Mouse (Mus musculus): ENCODE measurements around the gene Tpgs1. TPM values are rescaled to one million over a fixed set of nuclear protein-coding genes. Genes with fewer than 3 reads are reported as not detected.
A peak's percentile ranks its signal among the peaks of the same experiment; 100 is the strongest.

The Tpgs1 gene
- polyA plus RNA-seq, 1 experiment from 2014 or later, result 105 TPM

DNA sequence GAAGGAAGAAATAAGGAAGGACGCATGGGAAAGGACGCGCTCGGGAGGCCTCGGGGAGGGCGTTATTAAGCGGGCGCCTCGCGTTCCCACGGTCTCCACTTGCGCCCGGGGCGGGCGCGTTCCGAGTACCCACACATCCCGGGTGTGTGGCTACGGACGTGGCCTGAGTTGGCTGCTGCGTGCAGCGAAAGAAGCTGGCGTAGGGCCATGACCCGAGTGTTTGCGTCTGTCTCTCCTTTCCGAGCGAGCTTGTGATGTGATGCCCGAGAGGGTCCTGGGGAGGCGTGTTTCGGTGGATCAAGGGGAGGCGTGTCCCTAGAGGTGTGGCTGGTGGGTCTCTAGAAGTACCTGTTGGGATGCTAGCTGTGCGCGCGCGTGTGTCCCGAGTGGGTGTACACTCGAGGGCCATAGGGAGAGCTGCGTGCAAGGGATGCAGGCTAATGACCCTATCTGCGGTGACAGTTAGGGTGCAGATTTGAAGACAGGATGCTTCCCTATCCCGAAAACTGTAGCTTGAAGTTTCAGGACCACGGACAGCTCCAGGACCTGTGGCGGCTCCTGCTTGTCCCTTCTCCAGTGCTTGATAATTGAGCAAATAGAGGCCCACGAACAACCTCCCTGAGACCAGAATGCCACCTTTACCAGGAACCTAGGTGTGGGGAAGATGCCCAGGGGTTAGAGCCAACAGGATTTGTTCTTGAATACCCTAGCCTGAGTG is 48.6 kb downstream of the Tpgs1 start:
- H3K4me1 ChIP-seq (ENCODE audit: control insufficient read depth, insufficient read depth, low read length), result peaks cover 3% of the 10 kb centered on the region; the same call in 1 of the 2 replicates
- no peaks in the 10 kb centered on the region for H3K36me3 ChIP-seq (ENCODE audit: control insufficient read depth, insufficient read depth, low read length)
- no peak overlapping the region; the same call in 1 of the 2 replicates for H3K9ac ChIP-seq (ENCODE audit: low read length)
- peak; percentile 54 for DNase-seq (ENCODE audit: low spot score)
- H3K27ac ChIP-seq (ENCODE audit: low read depth, low read length), result no peak overlapping the region
- peak overlapping the region; percentile 59 for H3K4me3 ChIP-seq (ENCODE audit: low read depth, low read length)
- H3K27me3 ChIP-seq (replicated peaks; ENCODE audit: control insufficient read depth, insufficient read depth, low read length), result peaks cover 40% of the 10 kb centered on the region
- no peaks in the 10 kb centered on the region for H3K9me3 ChIP-seq (replicated peaks; ENCODE audit: control insufficient read depth, low read length)
- ATAC-seq, result no peak
- peak overlapping the region; percentile 95 for H3K4me2 ChIP-seq (ENCODE audit: low read length)
- WGBS, result 4% methylated on average over 43 of the region's 43 CpGs

DNA sequence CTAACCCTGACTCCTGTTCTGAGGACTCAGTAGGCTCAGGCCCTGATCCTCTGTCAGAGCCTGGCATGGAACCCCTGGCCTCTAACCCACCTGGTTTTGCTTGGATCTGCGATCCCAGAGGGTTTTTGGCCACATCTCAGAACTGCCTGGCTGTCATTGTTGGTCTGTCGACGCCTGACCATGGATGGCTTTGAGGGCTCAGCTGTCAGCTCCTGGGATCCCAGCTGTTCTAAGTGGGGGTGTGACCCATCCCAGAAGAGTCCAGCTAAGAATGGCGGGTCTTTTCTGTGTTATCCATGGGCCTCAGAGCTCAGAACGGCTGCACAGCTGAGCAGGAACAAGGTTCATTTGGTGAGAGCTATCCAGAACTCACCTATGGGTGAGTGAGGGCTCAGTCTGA is 51.9 kb downstream of the Tpgs1 start:
- DNase-seq (ENCODE audit: low spot score), result no peak
- Histone ChIP-seq H3K4me1 (ENCODE audit: control insufficient read depth, insufficient read depth, low read length) (peaks cover 3% of the 10 kb centered on the region; the same call in 1 of the 2 replicates), H3K27me3 (replicated peaks; ENCODE audit: control insufficient read depth, insufficient read depth, low read length) (peaks cover 27% of the 10 kb centered on the region), H3K4me3 (ENCODE audit: low read depth, low read length) (no peak overlapping the region), H3K27ac (ENCODE audit: low read depth, low read length) (no peak overlapping the region), H3K9ac (ENCODE audit: low read length) (no peak overlapping the region), H3K4me2 (ENCODE audit: low read length) (no peak overlapping the region), H3K36me3 (ENCODE audit: control insufficient read depth, insufficient read depth, low read length) (no peaks in the 10 kb centered on the region), H3K9me3 (replicated peaks; ENCODE audit: control insufficient read depth, low read length) (no peaks in the 10 kb centered on the region)
- WGBS, result 79% methylated on average over 5 of the region's 5 CpGs
- ATAC-seq, result no peak

DNA sequence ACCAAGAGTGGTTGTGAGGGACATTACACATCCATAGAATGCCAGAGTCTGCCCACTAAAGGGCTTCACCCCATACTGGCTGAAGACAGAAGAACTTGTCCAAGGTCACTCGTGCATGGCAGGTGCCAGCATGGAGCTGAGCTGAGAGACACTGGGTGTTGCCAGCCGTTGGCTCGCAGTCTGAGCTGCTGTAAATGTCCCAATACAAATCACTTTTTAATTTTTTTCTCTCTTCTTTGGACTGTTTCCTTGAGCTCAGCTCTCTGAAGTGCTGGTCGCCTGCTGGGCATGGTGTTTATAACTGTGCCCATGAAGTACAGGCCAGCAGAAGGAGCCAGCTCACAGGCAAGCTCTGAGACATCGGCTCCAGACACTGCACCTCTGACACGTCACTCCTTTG is 53.9 kb downstream of the Tpgs1 start:
- no peaks in the 10 kb centered on the region for H3K9me3 ChIP-seq (replicated peaks; ENCODE audit: control insufficient read depth, low read length)
- no peak overlapping the region for H3K4me2 ChIP-seq (ENCODE audit: low read length)
- DNase-seq (ENCODE audit: low spot score), result no peak
- H3K4me1 ChIP-seq (ENCODE audit: control insufficient read depth, insufficient read depth, low read length), result no peaks in the 10 kb centered on the region
- H3K27ac ChIP-seq (ENCODE audit: low read depth, low read length), result no peak overlapping the region
- no peak overlapping the region for H3K9ac ChIP-seq (ENCODE audit: low read length)
- peaks cover 9% of the 10 kb centered on the region; the same call in 1 of the 2 replicates for H3K27me3 ChIP-seq (replicated peaks; ENCODE audit: control insufficient read depth, insufficient read depth, low read length)
- no peak for ATAC-seq
- WGBS, result 55% methylated on average over 6 of the region's 6 CpGs
- H3K4me3 ChIP-seq (ENCODE audit: low read depth, low read length), result no peak overlapping the region
- no peaks in the 10 kb centered on the region for H3K36me3 ChIP-seq (ENCODE audit: control insufficient read depth, insufficient read depth, low read length)

DNA sequence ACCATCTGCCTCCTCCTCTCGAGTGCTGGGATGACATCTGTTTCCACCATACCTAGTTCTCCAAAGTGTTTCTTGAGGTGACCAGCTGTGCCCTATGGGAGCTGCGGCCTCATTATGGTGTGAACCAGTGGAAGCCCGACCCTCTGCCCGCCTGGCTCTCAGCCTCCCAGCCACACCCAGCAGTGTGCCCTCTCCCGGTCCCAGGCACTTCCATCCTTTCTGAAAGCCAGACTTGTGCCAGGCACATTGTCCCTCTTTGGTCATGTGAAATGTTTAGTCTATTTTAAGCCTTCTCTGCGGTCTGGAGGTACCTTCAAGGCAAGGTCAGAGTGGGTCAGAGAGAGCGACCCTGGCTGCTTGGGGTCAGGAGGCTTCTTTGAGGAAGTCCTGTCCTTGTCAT is 54.5 kb downstream of the Tpgs1 start:
- 88% methylated on average over 7 of the region's 7 CpGs for WGBS
- H3K27me3 ChIP-seq (replicated peaks; ENCODE audit: control insufficient read depth, insufficient read depth, low read length), result peaks cover 4% of the 10 kb centered on the region; the same call in 1 of the 2 replicates
- DNase-seq (ENCODE audit: low spot score), result no peak
- H3K27ac ChIP-seq (ENCODE audit: low read depth, low read length), result no peak overlapping the region
- H3K36me3 ChIP-seq (ENCODE audit: control insufficient read depth, insufficient read depth, low read length), result no peaks in the 10 kb centered on the region
- H3K9me3 ChIP-seq (replicated peaks; ENCODE audit: control insufficient read depth, low read length), result no peaks in the 10 kb centered on the region
- no peak overlapping the region for H3K9ac ChIP-seq (ENCODE audit: low read length)
- no peaks in the 10 kb centered on the region for H3K4me1 ChIP-seq (ENCODE audit: control insufficient read depth, insufficient read depth, low read length)
- no peak overlapping the region for H3K4me3 ChIP-seq (ENCODE audit: low read depth, low read length)
- ATAC-seq, result no peak
- H3K4me2 ChIP-seq (ENCODE audit: low read length), result no peak overlapping the region

Other genes starting within 250 kb of the Tpgs1 start
- gene Vmn2r83, start 200.6 kb upstream of the Tpgs1 start, polyA plus RNA-seq (2014; fragmentation: Nextera tagmentation; extraction: Ambion mirVana), result not detected in 2 replicates
- gene Plpp2, start 135.6 kb upstream of the Tpgs1 start, polyA plus RNA-seq (2014; fragmentation: Nextera tagmentation; extraction: Ambion mirVana), result 9.4 and 12.5 TPM in 2 replicates
- gene Mier2, start 114.2 kb upstream of the Tpgs1 start, polyA plus RNA-seq (2014; fragmentation: Nextera tagmentation; extraction: Ambion mirVana), result 35.3 and 43.7 TPM in 2 replicates
- not detected in 2 replicates for gene Theg, start 82.0 kb upstream of the Tpgs1 start, polyA plus RNA-seq (2014; fragmentation: Nextera tagmentation; extraction: Ambion mirVana)
- gene C2cd4c, start 55.3 kb upstream of the Tpgs1 start, polyA plus RNA-seq (2014; fragmentation: Nextera tagmentation; extraction: Ambion mirVana), result 0.46 and 0.52 TPM in 2 replicates
- gene Shc2, start 31.5 kb upstream of the Tpgs1 start, polyA plus RNA-seq (2014; fragmentation: Nextera tagmentation; extraction: Ambion mirVana), result 5.9 and 6.5 TPM in 2 replicates
- gene Odf3l2, start 23.6 kb upstream of the Tpgs1 start, polyA plus RNA-seq (2014; fragmentation: Nextera tagmentation; extraction: Ambion mirVana), result 0.14 and 0.17 TPM in 2 replicates
- 1.1 and 1.2 TPM in 2 replicates for gene Madcam1, start 4.8 kb upstream of the Tpgs1 start, polyA plus RNA-seq (2014; fragmentation: Nextera tagmentation; extraction: Ambion mirVana)
- 76.0 and 76.9 TPM in 2 replicates for gene Cdc34, start 12.8 kb downstream of the Tpgs1 start, polyA plus RNA-seq (2014; fragmentation: Nextera tagmentation; extraction: Ambion mirVana)
- gene Gzmm, start 19.7 kb downstream of the Tpgs1 start, polyA plus RNA-seq (2014; fragmentation: Nextera tagmentation; extraction: Ambion mirVana), result 1.4 and 1.5 TPM in 2 replicates
- gene Bsg, start 35.1 kb downstream of the Tpgs1 start, polyA plus RNA-seq (2014; fragmentation: Nextera tagmentation; extraction: Ambion mirVana), result 725 and 788 TPM in 2 replicates
- gene Hcn2, start 47.3 kb downstream of the Tpgs1 start, polyA plus RNA-seq (2014; fragmentation: Nextera tagmentation; extraction: Ambion mirVana), result 0.32 and 0.56 TPM in 2 replicates
- gene Polrmt, start 77.2 kb downstream of the Tpgs1 start, polyA plus RNA-seq (2014; fragmentation: Nextera tagmentation; extraction: Ambion mirVana), result 32.1 and 33.4 TPM in 2 replicates
- 0.28 and 0.38 TPM in 2 replicates for gene Fgf22, start 85.7 kb downstream of the Tpgs1 start, polyA plus RNA-seq (2014; fragmentation: Nextera tagmentation; extraction: Ambion mirVana)
- gene Rnf126, start 97.6 kb downstream of the Tpgs1 start, polyA plus RNA-seq (2014; fragmentation: Nextera tagmentation; extraction: Ambion mirVana), result 60.6 and 75.7 TPM in 2 replicates
- gene Fstl3, start 107.9 kb downstream of the Tpgs1 start, polyA plus RNA-seq (2014; fragmentation: Nextera tagmentation; extraction: Ambion mirVana), result 0.58 and 0.96 TPM in 2 replicates
- gene Prss57, start 121.6 kb downstream of the Tpgs1 start, polyA plus RNA-seq (2014; fragmentation: Nextera tagmentation; extraction: Ambion mirVana), result 0.37 TPM in 1 of 2 replicates, not detected in the other
- gene Palm, start 124.2 kb downstream of the Tpgs1 start, polyA plus RNA-seq (2014; fragmentation: Nextera tagmentation; extraction: Ambion mirVana), result 182 and 257 TPM in 2 replicates
- 0.41 and 0.51 TPM in 2 replicates for gene Misp, start 151.6 kb downstream of the Tpgs1 start, polyA plus RNA-seq (2014; fragmentation: Nextera tagmentation; extraction: Ambion mirVana)
- 98.2 and 109 TPM in 2 replicates for gene Ptbp1, start 185.1 kb downstream of the Tpgs1 start, polyA plus RNA-seq (2014; fragmentation: Nextera tagmentation; extraction: Ambion mirVana)
- gene Prtn3, start 205.1 kb downstream of the Tpgs1 start, polyA plus RNA-seq (2014; fragmentation: Nextera tagmentation; extraction: Ambion mirVana), result 16.9 and 17.1 TPM in 2 replicates
- 224 and 298 TPM in 2 replicates for gene Plppr3, start 205.3 kb downstream of the Tpgs1 start, polyA plus RNA-seq (2014; fragmentation: Nextera tagmentation; extraction: Ambion mirVana)
- 0.36 TPM in 1 of 2 replicates, not detected in the other for gene Elane, start 216.9 kb downstream of the Tpgs1 start, polyA plus RNA-seq (2014; fragmentation: Nextera tagmentation; extraction: Ambion mirVana)
- gene Cfd, start 221.5 kb downstream of the Tpgs1 start, polyA plus RNA-seq (2014; fragmentation: Nextera tagmentation; extraction: Ambion mirVana), result not detected in 2 replicates
- 40.5 and 47.6 TPM in 2 replicates for gene Med16, start 239.6 kb downstream of the Tpgs1 start, polyA plus RNA-seq (2014; fragmentation: Nextera tagmentation; extraction: Ambion mirVana)
- gene Gm26602, start 241.5 kb downstream of the Tpgs1 start, polyA plus RNA-seq (2014; fragmentation: Nextera tagmentation; extraction: Ambion mirVana), result 6.0 and 21.9 TPM in 2 replicates
- 1.6 and 1.8 TPM in 2 replicates for gene Kiss1r, start 247.6 kb downstream of the Tpgs1 start, polyA plus RNA-seq (2014; fragmentation: Nextera tagmentation; extraction: Ambion mirVana)

Data from forebrain, embryonic 14.5 days (tissue).